Mouse (Mus musculus) cerebellum, adult 11-12 months (tissue): ENCODE measurements around the gene Adtrp.

ENCODE experiments used
- DNase-seq: peaks from one replicate; pipeline ENCODE4 v3.0.0; 2022

The Adtrp gene

GRCm38 (mm10) chr13:41827581-41827980 is 19.9 kb downstream of the Adtrp start:
- DNase-seq: no peak

GRCm38 (mm10) chr13:41825379-41825966 is 22.0 kb downstream of the Adtrp start:
- DNase-seq: no peak

GRCm38 (mm10) chr13:41823077-41823476 is 24.4 kb downstream of the Adtrp start:
- no peak for DNase-seq

DNA sequence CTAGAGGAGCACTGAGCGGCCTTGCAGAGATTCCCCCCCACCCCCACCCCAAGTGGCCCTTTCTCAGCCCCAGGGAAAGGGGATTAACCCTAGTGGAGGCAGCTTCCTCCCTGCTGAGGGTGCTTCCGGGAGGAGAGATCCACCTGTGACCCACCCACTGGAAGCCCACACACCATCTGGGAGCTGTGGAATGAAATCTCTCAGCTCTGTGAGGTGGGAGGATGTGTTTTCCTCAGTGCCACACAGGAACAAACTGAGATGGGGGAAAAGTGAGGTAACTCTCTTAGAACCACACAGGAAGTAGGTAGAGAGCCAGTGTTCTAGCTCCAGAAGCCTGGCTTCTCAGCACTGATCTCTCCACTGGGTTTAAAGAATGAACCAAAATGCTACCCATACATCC is 24.9 kb downstream of the Adtrp start:
- DNase-seq: no peak

DNA sequence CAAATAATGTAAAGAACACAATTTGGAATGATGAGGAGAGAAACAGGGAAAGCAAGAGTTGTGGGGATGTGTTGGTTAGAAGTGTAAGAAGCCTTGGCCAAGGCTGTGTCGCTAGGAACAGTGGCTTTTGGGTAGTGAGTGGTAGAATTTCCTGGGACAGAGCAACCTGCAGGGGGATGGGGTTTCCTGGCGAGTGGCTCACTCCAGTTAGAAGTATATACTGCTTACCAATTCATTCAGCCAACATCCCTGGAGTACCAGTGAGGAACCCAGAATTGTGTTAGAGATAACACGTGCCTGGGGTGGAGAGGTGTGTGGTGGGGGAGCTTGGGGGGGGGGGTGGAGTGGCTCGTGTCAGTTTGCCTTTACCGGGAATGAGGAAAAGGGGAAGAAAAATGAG is 25.4 kb downstream of the Adtrp start:
- no peak for DNase-seq

DNA sequence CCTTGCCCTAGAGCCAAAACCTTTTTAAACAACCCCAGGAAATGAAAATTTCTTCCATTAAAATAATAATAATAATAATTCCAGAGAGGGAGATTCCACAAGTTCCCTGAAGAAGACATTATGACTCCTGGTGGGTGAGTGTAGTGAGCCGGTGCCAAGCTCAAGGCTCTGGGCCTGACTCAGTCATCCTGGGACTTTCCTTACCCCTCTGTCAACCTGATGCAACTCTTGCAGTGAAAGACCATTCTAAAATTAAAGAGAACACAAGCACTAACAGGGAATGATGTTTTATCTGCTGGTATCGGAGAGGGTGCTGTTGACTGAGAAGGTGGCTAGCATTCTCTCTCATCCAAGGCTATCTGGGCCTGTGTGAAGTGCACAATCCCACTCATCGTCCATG is 26.5 kb downstream of the Adtrp start:
- no peak for DNase-seq

GRCm38 (mm10) chr13:41819918-41820317 is 27.6 kb downstream of the Adtrp start:
- no peak for DNase-seq

- DNase-seq: no peak
Observed at GRCm38 (mm10) chr13:41819484-41819883, 28.0 kb downstream of the Adtrp start.

DNA sequence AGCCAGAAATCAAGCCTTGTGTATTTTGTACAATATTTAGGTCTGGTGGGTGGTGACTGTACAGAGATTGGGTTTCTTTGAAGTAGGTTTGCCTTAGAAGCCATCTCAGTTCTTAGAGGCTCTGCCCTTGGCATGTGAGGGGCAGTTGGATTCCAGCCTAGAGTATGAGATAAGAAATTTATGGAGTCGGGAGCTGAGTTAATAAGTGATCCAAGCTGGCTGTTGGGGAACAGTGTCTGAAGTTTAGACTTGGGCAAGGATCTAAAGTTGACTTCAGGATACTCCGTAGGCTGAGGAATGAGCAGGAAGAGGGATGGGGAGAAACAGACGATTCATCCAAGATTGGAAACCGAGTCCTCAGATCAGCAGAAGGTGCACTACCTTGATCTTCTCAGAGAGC is 29.9 kb downstream of the Adtrp start:
- no peak for DNase-seq

- DNase-seq: no peak
Observed at GRCm38 (mm10) chr13:41816643-41817042, 30.8 kb downstream of the Adtrp start.

- DNase-seq: no peak
Observed at GRCm38 (mm10) chr13:41810776-41811175, 36.7 kb downstream of the Adtrp start.

DNA sequence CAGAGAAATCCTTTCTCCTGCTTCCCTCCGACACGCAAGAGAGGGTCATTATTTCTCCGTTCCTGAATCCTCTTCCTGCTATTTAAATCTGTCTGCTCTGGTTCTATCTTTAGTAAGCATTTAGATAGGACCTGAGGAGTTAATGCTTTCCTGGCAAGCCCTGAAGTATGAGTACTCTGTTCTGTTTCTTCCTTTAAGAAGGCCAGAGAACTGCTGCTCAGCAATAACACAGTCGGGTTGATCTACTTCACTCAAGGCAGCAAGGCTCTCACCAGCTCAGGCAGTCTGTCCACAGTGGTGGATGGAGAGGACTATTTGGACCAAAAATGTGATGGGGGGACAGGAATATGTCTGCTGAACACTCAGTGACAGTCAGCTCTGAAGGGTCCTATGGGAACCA is 39.7 kb downstream of the Adtrp start:
- DNase-seq: no peak

DNA sequence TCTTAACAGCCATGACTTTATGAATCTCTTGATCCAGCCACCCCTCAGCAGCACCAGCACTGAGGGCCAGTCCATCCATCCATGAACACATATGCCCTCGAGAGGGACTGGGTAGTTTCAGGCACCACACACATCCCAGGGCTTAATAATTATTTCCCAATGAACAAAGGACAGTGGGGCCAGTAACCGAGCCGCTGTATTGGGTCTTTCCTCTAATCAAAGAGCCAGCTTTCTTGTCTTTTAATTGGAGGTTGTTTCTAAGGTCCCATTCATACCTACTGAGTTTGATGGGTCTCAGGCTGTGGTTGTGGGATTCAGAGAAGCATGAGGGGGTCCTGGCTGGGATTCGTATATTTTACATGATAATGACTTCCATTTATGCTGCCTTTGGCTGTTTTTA is 40.2 kb downstream of the Adtrp start:
- DNase-seq: no peak

DNA sequence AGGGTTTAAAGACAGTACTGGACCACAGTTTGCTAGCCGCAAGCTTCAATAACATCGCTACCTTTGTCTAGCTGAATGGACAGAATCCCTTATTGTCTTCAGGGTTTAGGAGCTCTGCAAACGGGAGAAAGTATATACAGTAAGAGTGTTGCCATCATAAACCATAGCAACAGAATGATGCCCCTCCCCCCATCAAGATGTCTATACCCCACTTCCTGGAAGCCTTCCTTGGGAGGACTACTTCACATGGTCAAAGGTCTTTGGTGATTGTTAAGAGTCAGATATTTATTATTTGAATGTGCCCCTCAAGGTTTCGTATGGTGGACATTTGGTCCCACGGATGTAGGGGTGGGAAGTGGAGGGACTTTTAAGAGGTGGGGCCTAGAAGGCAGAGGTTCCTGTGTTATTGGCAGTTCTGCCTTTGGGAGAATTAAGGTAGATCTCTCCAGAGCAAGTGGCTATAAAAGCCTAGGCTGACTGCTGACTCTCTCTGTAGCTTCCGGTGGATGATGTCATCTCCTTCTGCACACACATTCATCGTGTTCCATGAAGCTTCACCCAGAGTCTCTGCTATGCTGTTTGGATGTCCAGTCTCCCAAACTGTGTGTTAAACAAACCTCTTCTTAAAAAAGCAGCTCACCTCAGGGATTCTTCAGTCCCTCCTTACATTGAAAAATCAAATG is 42.2 kb downstream of the Adtrp start:
- DNase-seq: no peak

DNA sequence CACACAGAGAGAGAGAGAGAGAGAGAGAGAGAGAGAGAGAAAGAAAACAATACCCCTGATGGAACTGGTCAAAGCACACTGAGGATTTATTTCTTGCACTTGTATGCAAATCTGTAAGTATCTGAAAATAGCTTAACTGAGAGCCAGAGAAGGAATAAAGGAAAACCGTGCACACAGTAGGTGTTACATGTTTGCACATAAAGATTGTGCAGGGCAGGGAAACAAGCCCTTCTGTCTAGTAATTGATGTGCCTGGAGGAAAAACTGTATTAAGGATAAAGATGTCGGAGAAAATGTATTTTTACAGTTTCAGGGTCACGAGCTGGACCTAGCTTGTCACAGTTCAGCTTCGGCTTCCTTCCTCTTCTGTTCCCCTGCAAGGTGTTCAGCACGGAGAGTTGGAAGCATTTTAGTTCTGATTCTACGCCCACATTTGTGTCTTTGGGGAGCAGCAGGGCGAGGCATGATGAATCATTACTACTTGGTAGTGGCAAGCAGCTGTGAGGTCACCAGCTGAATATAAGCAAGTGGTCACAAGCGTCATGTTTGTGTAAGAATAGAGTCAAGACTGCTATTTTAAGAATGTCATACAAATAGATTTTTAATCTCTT is 43.7 kb downstream of the Adtrp start:
- DNase-seq: no peak

- no peak for DNase-seq
Observed at GRCm38 (mm10) chr13:41801177-41801636, 46.3 kb downstream of the Adtrp start.

DNA sequence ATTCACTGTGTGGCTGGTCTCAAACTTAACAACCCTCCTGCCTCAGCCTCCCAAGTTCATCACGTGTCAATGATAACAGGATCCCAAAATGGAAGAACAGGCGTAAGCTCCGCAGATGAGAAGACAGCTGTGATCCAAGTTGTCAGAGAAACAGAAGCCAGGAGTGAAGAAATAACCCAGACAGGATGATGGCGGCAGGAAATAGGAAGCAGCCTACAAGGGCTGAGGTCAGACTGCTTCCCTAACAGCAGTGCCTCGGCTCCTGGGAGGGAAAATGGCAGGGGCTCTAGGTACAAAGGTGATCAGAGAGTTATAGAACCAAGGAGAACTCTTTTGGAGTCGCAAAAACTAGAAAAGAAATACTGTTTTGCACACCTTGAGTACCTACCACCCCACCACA is 54.6 kb downstream of the Adtrp start:
- no peak for DNase-seq

- no peak for DNase-seq
Observed at GRCm38 (mm10) chr13:41787863-41788536, 59.5 kb downstream of the Adtrp start.

GRCm38 (mm10) chr13:41786640-41787039 is 60.8 kb downstream of the Adtrp start:
- DNase-seq: no peak

DNA sequence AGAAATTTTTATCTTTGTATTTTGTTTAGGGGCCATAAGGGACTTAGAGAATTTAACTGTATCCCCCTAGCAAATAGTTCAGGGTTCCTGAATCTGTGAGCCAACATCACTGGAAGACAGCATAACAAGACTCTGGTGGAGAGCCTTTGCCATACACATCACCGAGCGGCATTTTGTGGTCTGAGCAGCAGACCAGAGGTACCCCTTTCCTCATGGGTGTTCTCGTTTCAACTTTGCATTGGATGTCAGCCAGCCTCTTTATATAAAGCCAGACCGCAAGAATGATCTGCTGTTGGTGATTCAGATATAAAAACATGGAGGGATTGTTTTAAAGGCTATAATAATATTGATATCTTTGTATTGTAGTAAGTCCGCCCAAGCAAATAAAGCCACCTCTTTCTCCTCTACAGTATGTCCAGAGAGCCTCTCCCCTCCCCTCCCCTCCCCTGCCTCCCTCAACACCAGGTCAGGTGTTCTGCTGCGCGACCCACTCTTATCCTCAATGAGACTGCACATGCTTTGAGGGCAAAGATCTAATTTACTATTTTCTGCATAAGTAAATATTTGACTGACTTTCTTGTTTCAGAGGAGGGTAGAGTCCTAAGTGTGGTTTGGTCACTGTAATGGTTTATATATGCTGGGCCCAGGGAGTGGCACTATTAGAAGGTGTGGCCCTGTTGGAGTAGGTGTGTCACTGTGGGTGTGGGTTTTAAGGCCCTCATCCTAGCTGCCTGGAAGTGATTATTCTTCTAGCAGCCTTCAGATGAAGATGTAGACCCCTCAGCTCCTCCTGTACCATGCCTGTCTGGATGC is 62.4 kb downstream of the Adtrp start:
- no peak for DNase-seq

DNA sequence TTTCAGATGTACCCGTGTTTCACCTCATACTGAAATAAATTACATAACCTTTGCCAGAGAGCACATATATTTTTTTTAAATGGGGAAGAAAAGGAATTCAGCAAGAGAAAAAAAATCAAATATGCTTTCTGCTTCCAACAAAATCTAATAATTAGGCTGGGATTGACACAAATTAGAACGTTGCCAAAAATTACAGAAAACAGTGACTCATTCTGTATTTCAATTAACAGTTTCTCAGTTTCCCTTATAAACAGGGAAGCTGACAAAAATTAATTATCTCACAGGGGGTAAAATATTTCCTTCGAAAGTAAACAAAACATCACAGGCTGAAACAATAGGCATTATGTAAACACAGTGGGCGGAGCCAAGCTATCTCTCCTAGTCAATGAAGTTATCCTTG is 67.2 kb downstream of the Adtrp start:
- DNase-seq: no peak

GRCm38 (mm10) chr13:41779603-41780180 is 67.8 kb downstream of the Adtrp start:
- DNase-seq: no peak
